Mouse (Mus musculus): Measurements from ENCODE around the gene Nat8. TPM values are rescaled to one million over a fixed set of nuclear protein-coding genes. Genes with fewer than 3 reads are reported as not detected.
"Not testable (repeated sequence)": the region's sequence is repeated elsewhere in the genome, so short reads cannot be mapped to it uniquely, and the experiment has no call there.

The Nat8 gene
- polyA plus RNA-seq, 1 experiment from 2014 or later: not detected

DNA sequence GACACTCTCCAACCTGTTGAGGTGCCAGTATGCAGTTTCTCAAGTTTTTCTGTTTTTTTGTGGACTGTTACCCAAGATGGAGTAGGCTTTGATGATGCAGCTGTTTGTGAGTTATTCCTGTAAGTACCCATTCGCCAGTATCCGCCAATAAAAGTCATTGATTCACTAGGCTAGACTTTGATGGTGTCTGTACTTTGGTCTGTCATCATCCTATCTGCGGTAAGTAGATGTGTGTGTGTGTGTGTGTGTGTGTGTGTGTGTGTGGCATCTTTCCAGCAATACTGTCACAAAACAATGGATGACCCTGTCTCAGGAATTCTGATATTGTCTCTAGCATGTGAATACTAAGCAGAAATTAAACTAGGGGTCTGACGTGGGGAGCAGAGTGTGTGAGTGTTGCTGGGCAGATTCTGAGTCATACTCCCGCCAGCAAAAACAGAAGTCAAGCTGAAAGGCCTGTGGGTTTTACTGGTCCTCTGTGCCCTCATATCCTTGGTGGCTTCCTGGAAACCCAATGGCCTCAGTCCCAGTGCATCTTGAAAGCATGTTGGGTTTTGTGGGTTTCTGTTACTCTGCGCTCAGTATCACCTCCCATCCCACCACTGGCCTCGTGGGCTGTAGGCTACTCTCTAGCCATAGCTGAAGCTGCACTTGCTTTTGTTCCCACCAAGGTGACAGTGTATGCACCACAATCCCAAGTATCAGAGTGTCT lies 19.3 kb upstream of the Nat8 start:
- no peak for DNase-seq (ENCODE audit: low spot score)
- Histone ChIP-seq H3K27ac (replicated peaks) (no peak overlapping the region), H3K4me1 (peaks cover 7% of the 10 kb centered on the region), H3K9me3 (replicated peaks) (no peaks in the 10 kb centered on the region), H3K4me3 (no peak overlapping the region), H3K36me3 (no peaks in the 10 kb centered on the region), H3K27me3 (ENCODE audit: low read depth, poor library complexity, severe bottlenecking) (no peaks in the 10 kb centered on the region)
- WGBS: 89% methylated on average over 7 of the region's 7 CpGs

DNA sequence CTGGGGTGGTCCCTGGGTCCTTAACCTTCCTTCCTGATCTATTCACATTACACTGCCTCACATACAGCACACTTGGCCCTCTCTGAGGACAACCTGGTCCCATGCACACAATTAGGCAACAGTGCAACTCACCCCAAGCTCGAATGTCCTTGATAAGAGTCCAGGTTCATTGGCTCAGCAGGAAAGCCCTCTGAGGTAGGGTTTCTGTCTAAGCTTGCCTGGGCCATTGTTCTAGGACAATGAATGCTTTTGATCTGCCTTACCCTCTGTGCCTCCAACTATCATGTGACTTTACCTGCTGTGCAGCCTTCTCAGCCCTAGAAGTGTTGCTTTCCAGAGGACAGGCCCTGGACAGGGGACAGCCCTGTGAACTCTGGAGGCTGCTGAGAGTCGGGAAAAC lies 17.4 kb upstream of the Nat8 start:
- Histone ChIP-seq H3K36me3 (no peaks in the 10 kb centered on the region), H3K27ac (replicated peaks) (no peak overlapping the region), H3K4me3 (no peak overlapping the region), H3K27me3 (ENCODE audit: low read depth, poor library complexity, severe bottlenecking) (no peaks in the 10 kb centered on the region), H3K9me3 (replicated peaks) (no peaks in the 10 kb centered on the region), H3K4me1 (peaks cover 7% of the 10 kb centered on the region)
- 25% methylated on average over 2 of the region's 2 CpGs for WGBS
- DNase-seq (ENCODE audit: low spot score): no peak

DNA sequence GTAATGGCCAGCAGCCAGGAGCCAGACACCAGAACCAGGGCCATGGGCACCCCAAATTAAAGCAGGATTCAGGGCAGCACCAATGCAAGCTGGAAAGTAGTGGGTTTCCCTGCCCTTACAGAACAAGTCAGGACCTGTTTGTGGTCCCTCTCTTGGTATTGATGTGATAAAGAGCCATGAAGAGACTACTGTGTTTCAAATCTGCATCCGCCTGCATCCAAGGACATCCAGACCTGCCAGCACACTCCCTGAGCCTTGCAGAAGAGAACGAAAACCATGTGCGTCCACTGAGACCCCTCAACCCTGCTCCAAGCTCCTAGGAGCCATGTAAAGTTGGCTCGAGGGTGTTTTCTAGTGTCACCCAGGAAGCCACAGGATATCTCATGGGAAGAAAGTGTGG lies 16.3 kb upstream of the Nat8 start:
- H3K9me3 ChIP-seq (replicated peaks): no peaks in the 10 kb centered on the region
- no peaks in the 10 kb centered on the region for H3K36me3 ChIP-seq
- H3K27ac ChIP-seq (replicated peaks): no peak overlapping the region
- 88% methylated on average over 4 of the region's 4 CpGs for WGBS
- H3K27me3 ChIP-seq (ENCODE audit: low read depth, poor library complexity, severe bottlenecking): no peaks in the 10 kb centered on the region
- H3K4me1 ChIP-seq: peaks cover 7% of the 10 kb centered on the region
- no peak for DNase-seq (ENCODE audit: low spot score)
- H3K4me3 ChIP-seq: no peak overlapping the region

DNA sequence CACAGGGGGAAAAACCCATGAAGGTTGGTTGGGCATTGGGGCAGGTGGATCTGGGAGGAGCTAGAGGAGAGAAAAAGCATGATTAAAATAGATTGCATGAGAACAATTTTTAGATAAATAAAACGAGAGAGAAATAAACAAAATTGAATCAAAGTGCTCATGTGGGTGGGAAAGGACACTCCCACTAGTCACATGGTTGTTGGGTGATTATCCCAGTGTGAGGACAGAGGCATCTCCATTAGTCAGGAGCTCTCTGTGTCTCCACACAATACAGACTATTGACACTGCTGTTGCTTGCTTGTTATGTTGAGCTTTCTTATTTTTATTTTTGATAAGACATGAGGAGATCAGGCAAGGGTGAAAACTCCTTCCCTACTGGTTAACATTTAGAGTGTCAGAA lies 15.0 kb upstream of the Nat8 start:
- peaks cover 7% of the 10 kb centered on the region for H3K4me1 ChIP-seq
- 61% methylated on average over 1 of the region's 1 CpGs for WGBS
- no peak for DNase-seq (ENCODE audit: low spot score)

DNA sequence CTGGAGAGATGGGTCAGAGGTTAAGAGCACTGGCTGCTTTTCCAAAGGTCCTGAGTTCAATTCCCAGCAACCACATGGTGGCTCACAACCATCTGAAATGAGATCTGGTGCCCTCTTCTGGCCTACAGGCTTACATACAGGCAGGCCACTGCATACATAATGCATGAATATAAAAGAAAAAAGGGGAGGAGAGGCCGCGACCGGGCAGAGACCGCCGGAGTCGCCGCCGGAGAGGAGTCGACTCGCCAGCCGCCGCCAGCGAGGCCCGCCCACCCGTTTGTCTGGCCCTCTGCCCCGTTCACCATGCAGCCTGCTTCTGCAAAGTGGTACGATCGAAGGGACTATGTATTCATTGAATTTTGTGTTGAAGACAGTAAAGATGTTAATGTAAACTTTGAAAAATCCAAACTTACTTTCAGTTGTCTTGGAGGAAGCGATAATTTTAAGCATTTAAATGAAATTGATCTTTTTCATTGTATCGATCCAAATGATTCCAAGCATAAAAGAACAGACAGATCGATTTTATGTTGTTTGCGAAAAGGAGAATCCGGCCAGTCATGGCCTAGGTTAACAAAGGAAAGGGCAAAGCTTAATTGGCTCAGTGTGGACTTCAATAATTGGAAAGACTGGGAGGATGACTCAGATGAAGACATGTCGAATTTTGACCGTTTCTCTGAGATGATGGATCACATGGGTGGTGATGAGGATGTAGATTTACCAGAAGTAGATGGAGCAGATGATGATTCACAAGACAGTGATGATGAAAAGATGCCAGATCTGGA lies 12.0 kb upstream of the Nat8 start:
- H3K4me3 ChIP-seq; H3K4me1 ChIP-seq; DNase-seq (ENCODE audit: low spot score); H3K36me3 ChIP-seq; H3K27ac ChIP-seq (replicated peaks); H3K27me3 ChIP-seq (ENCODE audit: low read depth, poor library complexity, severe bottlenecking); H3K9me3 ChIP-seq (replicated peaks): not testable (repeated sequence)
- WGBS: 79% methylated on average over 25 of the region's 25 CpGs

More for the DNA sequence above, 15.0 kb upstream of the Nat8 start:
- H3K9me3 ChIP-seq (replicated peaks): no peaks in the 10 kb centered on the region
- H3K27me3 ChIP-seq (ENCODE audit: low read depth, poor library complexity, severe bottlenecking): no peaks in the 10 kb centered on the region
- no peak overlapping the region for H3K4me3 ChIP-seq
- no peak overlapping the region for H3K27ac ChIP-seq (replicated peaks)
- no peaks in the 10 kb centered on the region for H3K36me3 ChIP-seq

DNA sequence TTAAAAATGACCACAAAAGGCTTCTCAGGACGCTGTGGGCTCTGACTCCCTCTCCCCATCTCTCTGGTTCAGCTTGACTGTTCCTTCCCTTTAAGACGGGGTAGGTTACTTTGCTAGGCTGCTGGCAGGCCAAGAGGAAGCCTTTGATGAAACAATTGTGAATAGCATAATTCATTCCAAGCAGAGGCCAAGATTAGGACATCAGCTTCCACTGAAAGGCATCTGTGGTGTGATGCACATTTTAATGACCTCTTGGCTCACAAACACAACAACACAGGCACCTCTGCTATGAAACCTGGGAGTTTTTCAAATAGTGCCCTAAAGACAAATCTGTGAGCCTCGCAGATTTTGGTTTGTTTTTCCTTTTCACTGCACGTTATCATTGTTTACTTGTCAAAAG lies 8.1 kb upstream of the Nat8 start:
- no peak overlapping the region for H3K4me3 ChIP-seq
- no peaks in the 10 kb centered on the region for H3K36me3 ChIP-seq
- DNase-seq (ENCODE audit: low spot score): no peak
- no peaks in the 10 kb centered on the region for H3K9me3 ChIP-seq (replicated peaks)
- no peak overlapping the region for H3K27ac ChIP-seq (replicated peaks)
- 61% methylated on average over 4 of the region's 4 CpGs for WGBS
- peaks cover 18% of the 10 kb centered on the region for H3K4me1 ChIP-seq
- H3K27me3 ChIP-seq (ENCODE audit: low read depth, poor library complexity, severe bottlenecking): no peaks in the 10 kb centered on the region

DNA sequence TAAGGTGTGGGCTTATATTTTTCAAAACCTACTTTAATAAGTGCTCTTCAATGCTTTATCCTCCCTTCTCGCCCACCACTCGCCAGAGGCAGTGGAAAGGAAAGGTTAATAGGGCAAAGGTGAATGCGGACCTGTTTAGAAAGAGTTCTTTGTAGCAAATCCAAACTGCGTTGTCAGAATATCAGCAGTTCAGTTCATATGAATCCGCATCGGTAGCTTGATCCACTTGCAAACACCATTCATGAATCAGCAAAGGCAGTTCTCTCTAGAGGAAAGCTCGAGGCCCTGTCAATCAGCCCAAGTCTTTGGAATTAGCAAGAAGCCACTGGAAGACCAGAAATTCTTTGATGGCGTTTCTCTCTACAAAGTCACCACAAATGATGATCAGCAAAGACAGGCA lies 6.8 kb upstream of the Nat8 start:
- Histone ChIP-seq H3K27ac (replicated peaks) (no peak overlapping the region), H3K9me3 (replicated peaks) (no peaks in the 10 kb centered on the region), H3K36me3 (no peaks in the 10 kb centered on the region), H3K4me1 (peaks cover 18% of the 10 kb centered on the region), H3K27me3 (ENCODE audit: low read depth, poor library complexity, severe bottlenecking) (no peaks in the 10 kb centered on the region), H3K4me3 (no peak overlapping the region)
- 63% methylated on average over 8 of the region's 8 CpGs for WGBS
- DNase-seq (ENCODE audit: low spot score): no peak

DNA sequence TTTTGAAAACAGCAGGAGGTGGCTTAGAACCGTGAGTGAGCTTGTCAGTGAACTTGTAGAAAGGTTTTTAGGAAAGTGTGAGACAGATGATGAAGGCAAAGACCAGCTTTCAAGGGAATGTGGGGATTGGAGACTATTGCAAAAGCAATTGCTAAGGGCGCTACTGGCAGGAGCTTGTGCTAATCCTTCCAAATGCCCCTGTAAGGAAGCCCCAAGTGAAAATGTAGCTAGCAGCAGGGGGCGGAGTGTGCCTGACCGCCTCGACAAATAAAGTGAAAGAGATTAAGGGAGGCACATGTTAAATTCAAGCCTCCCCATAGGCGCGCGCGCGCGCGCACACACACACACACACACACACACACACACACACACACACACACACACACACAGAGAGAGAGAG lies 5.4 kb upstream of the Nat8 start:
- H3K9me3 ChIP-seq (replicated peaks); H3K36me3 ChIP-seq; H3K27ac ChIP-seq (replicated peaks); H3K27me3 ChIP-seq (ENCODE audit: low read depth, poor library complexity, severe bottlenecking): not testable (repeated sequence)
- H3K4me3 ChIP-seq: peak overlapping the region; percentile 21; the same call in 1 of the 2 replicates
- 10% methylated on average over 7 of the region's 12 CpGs for WGBS
- H3K4me1 ChIP-seq: peaks cover 18% of the 10 kb centered on the region
- DNase-seq (ENCODE audit: low spot score): peak; percentile 59

DNA sequence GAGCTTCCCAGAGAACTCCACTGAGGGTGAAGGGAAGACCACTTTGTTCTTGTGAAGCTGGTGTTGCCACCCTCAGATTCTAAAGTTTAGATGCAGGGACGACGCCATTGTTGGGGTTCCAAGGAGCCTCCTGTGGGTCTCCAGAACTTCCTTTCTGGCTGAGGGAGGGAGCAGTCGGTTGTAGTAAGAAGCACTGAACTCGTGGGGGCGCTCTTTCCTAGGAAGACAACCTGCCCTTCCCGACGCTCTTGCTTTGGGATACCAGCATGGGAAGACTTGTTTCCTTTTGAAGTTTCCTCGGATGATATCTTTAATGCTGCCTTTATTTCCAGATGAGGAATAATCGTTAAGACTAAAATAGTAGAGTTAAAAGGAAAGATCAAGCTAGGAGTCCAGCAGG lies 4.9 kb upstream of the Nat8 start:
- H3K4me3 ChIP-seq; H3K9me3 ChIP-seq (replicated peaks); H3K27me3 ChIP-seq (ENCODE audit: low read depth, poor library complexity, severe bottlenecking); H3K36me3 ChIP-seq; H3K27ac ChIP-seq (replicated peaks): not testable (repeated sequence)
- H3K4me1 ChIP-seq: peaks cover 18% of the 10 kb centered on the region
- DNase-seq (ENCODE audit: low spot score): peak; percentile 27
- 13% methylated on average over 9 of the region's 9 CpGs for WGBS

DNA sequence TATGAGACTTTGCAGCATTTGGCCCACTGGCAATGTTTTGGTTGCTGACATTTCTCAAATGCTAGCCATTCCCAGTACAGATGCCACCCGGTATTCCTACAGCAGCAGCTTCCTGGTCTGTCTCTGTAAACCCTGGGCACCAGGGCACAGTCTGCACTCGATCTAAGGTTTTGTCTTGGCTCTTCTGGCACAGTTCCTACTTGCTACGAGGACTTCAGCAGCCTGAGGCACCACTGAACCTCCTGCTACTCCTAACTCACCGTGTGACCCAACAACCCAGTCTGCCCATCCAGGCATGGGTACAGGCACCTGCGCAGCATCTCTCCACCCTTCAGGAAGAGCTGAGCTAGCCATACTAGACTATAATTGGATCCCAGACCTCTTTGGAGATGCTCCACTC lies 4.2 kb upstream of the Nat8 start:
- not testable (repeated sequence) for H3K4me3 ChIP-seq; H3K36me3 ChIP-seq; H3K27ac ChIP-seq (replicated peaks); H3K9me3 ChIP-seq (replicated peaks); DNase-seq (ENCODE audit: low spot score); H3K27me3 ChIP-seq (ENCODE audit: low read depth, poor library complexity, severe bottlenecking)
- H3K4me1 ChIP-seq: peaks cover 18% of the 10 kb centered on the region
- 81% methylated on average over 5 of the region's 5 CpGs for WGBS

DNA sequence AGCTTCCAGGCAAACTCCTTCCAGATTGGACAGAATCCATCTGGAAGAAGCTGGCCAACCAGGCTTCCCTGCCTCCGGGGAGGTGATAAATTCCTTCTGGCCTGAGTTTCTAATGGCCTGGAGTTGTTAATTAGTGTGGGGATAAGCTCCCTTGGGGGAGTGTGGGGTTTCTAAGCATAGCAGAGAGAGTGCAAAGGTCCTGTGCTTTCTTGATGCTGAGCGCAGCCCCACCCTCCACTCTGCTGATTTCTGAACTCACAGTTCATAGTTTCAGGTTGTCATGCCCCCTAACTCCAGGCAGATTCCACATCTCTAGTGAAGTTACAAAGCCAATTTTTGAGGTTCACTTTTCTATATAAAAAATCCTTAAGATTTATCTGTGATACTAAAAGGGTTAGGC lies 3.2 kb upstream of the Nat8 start:
- not testable (repeated sequence) for H3K36me3 ChIP-seq; H3K9me3 ChIP-seq (replicated peaks); H3K27ac ChIP-seq (replicated peaks); H3K27me3 ChIP-seq (ENCODE audit: low read depth, poor library complexity, severe bottlenecking); DNase-seq (ENCODE audit: low spot score); H3K4me3 ChIP-seq
- WGBS: 77% methylated on average over 1 of the region's 2 CpGs
- H3K4me1 ChIP-seq: peaks cover 18% of the 10 kb centered on the region

DNA sequence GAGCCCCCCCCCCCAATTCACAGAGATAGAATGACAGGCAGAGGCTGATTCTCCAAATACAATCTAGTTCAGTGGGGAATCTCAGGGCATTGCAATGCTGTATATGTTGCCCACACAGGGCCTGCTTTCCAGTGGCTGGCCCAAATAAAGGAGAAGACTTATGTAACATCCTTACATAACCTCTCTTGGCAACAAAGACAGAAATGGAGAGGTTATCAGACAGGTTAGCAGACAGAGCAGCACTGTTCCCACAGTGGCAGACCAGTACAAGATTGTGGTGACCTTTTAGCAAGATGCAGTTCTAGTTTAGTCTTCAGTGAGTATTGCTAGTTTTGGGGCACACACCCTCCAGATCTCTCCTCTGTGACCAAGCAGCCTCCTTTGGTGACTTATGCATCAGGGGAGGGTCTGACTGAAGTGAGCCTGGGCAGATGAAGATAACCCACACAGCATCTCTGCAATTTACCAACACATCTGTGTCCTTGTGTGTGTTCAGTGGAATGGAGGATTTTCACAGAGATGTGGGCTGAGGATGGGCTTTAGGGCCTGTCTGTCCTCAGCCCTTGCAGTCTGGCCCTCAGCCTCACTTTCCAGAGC lies 2.7 kb upstream of the Nat8 start:
- H3K9me3 ChIP-seq (replicated peaks); H3K36me3 ChIP-seq; H3K4me3 ChIP-seq; DNase-seq (ENCODE audit: low spot score); H3K27me3 ChIP-seq (ENCODE audit: low read depth, poor library complexity, severe bottlenecking); H3K27ac ChIP-seq (replicated peaks): not testable (repeated sequence)
- H3K4me1 ChIP-seq: peaks cover 15% of the 10 kb centered on the region

DNA sequence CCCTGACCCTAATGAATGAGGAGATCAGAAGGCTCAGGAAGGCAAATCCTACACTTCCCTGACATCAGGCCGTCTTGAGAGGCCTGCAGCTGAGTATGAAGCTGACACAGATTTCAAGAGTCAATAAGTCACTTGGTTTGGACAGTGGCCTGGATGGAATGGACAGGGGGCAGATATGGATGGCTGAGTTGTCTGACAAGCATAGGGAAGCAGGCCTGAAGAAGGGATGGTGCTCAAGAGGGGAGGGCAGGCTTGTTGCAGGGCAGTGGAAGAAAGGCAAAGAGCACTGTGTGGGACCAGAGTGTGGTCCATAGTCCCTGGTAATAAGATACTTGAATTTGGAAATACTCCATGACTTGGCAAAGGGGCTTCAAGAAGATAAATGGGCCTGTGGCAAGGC lies 2.4 kb downstream of the Nat8 start:
- Histone ChIP-seq H3K4me3 (no peak overlapping the region), H3K4me1 (no peaks in the 10 kb centered on the region), H3K27me3 (ENCODE audit: low read depth, poor library complexity, severe bottlenecking) (no peaks in the 10 kb centered on the region), H3K36me3 (no peaks in the 10 kb centered on the region), H3K9me3 (replicated peaks) (no peaks in the 10 kb centered on the region), H3K27ac (replicated peaks) (no peak overlapping the region)
- WGBS: 69% methylated on average over 1 of the region's 1 CpGs
- DNase-seq (ENCODE audit: low spot score): no peak
